Mouse (Mus musculus) forebrain, embryonic 13.5 days (tissue): Measurements from ENCODE around the gene Med19. TPM values are rescaled to one million over a fixed set of nuclear protein-coding genes. Genes with fewer than 3 reads are reported as not detected.
"Not testable (repeated sequence)": the region's sequence is repeated elsewhere in the genome, so short reads cannot be mapped to it uniquely, and the experiment has no call there.

ENCODE experiments used
- ATAC-seq: fragments of 200-750 bp; cut with Nextera tagmentation; 2 replicates; pipeline ENCODE4 v1.8.0; 2017
- H3K27ac ChIP-seq: fragments of 300-500 bp; sonication (generic); 2 replicates; pipeline ENCODE4 v1.5.1; 2015; ENCODE audit warnings: inconsistent platforms, mild to moderate bottlenecking, moderate library complexity
- H3K27me3 ChIP-seq: fragments of 300-500 bp; sonication (generic); 2 replicates; pipeline ENCODE4 v1.6.1; 2015; ENCODE audit warnings: mild to moderate bottlenecking, inconsistent platforms
- H3K36me3 ChIP-seq: fragments of 300-500 bp; sonication (generic); 2 replicates; pipeline ENCODE4 v1.6.1; 2015; ENCODE audit warnings: mild to moderate bottlenecking, inconsistent platforms; ENCODE audit not compliant: poor library complexity, severe bottlenecking
- H3K4me1 ChIP-seq: fragments of 300-500 bp; sonication (generic); 2 replicates; pipeline ENCODE4 v1.6.1; 2015; ENCODE audit warnings: inconsistent platforms
- H3K4me2 ChIP-seq: fragments of 300-500 bp; sonication (generic); 2 replicates; pipeline ENCODE4 v1.6.1; 2015; ENCODE audit warnings: inconsistent platforms, mild to moderate bottlenecking, moderate library complexity
- H3K4me3 ChIP-seq: fragments of 300-500 bp; sonication (generic); 2 replicates; pipeline ENCODE4 v1.5.1; 2015; ENCODE audit warnings: mild to moderate bottlenecking, inconsistent platforms
- H3K9ac ChIP-seq: fragments of 300-500 bp; sonication (generic); 2 replicates; pipeline ENCODE4 v1.6.1; 2015; ENCODE audit warnings: mild to moderate bottlenecking, inconsistent platforms
- H3K9me3 ChIP-seq: fragments of 300-500 bp; sonication (generic); replicated peaks from 2 replicates; pipeline ENCODE4 v1.6.1; 2016; ENCODE audit warnings: inconsistent platforms
- WGBS: fragments of 180-500 bp; shearing (Covaris S2); methylation state at CpG from one replicate; pipeline ENCODE4 v1.1.7; 2015; 5-methylcytosine and 5-hydroxymethylcytosine counted together
- polyA plus RNA-seq: library from polyadenylated mRNA; unstranded; fragments of >200 nt; fragmentation: Nextera tagmentation; extraction: Ambion mirVana; gene quantifications from 2 replicates; pipeline ENCODE4 v1.2.1, GENCODE M21; 2015

The Med19 gene
- polyA plus RNA-seq, 1 experiment from 2014 or later = 54.6 TPM

DNA sequence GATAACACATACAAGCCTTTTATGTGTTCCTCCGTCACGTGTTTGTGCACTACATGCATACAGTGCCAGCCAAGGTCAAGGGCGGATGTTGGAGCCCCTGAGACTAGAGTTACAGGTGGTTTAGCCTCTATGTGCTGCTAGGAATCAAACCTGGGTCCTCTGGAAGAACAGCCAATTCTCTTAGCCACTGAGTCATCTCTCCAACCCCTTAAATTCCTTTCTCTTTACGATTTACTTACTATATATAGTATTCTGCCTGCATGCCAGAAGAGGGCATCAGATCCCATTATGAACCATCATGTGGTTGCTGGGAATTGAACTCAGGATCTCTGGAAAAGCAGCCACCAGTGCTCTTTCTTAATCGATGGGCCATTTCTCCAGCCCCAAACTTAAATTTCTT lies 6.7 kb upstream of the Med19 start:
- Histone ChIP-seq H3K4me1 (peaks cover 21% of the 10 kb centered on the region), H3K27ac (peak overlapping the region; percentile 92; the same call in 1 of the 2 replicates), H3K4me3 (peak overlapping the region; percentile 88; the same call in 1 of the 2 replicates), H3K4me2 (peak overlapping the region; percentile 71), H3K36me3 (peaks cover 58% of the 10 kb centered on the region)
- 53% methylated on average over 4 of the region's 5 CpGs for WGBS
- H3K9ac ChIP-seq, ATAC-seq, H3K9me3 ChIP-seq, H3K27me3 ChIP-seq: not testable (repeated sequence)

DNA sequence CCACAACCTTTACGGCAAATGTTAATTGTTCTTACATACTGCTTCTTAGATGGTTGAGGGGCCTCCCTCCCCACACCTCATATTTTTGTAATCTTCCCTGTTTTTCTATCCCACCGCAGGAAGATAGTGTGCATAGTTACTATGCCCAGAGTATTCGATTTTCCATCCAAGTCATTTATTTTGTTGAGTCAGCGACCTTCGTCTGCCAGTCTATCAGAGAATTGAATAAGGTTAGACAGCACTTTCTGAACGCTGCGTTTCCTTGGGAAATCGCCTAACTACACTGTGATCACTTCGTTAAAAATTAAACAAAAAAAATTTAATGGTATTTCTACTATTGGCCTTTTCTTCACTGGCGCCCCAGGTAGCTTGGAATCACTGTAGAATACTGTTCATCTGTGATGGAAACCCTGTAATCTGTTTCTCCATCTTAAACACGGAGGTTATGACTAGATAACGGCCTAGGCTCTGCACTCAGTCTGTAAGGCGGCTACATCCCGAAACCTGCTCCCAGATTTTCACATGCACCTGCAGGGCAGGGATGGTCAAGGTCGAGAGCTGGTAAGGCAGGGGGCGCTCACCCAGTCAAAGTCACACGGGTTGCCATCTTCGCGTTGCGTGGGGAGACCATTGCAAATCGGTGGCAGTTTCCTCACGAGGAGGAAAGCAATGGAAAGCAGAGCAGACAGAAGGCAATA lies 783 bp upstream of the Med19 start:
- Histone ChIP-seq H3K4me3 (peak overlapping the region; percentile 97), H3K4me2 (peak overlapping the region; percentile 75), H3K9me3 (no peaks in the 10 kb centered on the region), H3K27ac (peak overlapping the region; percentile 51), H3K27me3 (no peaks in the 10 kb centered on the region), H3K4me1 (peaks cover 26% of the 10 kb centered on the region), H3K36me3 (peaks cover 44% of the 10 kb centered on the region), H3K9ac (peak overlapping the region; percentile 76)
- peak; percentile 42 for ATAC-seq
- WGBS = 11% methylated on average over 22 of the region's 22 CpGs

DNA sequence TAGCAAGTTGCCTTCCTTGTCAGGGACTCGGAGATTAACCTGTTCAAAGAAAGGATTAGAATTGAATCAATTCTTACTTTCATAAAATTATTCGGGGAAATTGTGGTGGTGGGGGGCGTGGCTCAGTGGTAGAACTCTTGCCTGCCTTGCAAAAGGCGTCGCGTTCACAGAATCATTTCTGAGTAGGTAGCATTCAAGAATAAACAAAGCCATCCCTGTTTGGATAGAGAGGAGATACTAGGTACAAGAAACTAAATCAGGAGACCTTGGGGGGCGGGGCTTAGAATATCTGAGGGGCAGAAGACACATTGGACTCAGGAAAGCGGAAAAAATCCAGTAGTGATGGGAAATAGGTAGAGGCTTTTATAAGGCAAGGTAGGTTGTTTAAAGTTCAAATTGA lies 814 bp downstream of the Med19 start, which contains the start of gene Tmx2:
Tmx2 (minus strand) TSS at position 125 of the 400 bp plus-strand sequence.
- 14% methylated on average over 8 of the region's 8 CpGs for WGBS
- peaks cover 34% of the 10 kb centered on the region for H3K36me3 ChIP-seq
- H3K9me3 ChIP-seq = no peaks in the 10 kb centered on the region
- no peaks in the 10 kb centered on the region for H3K27me3 ChIP-seq
- H3K4me3 ChIP-seq = peak within 1 kb of the TSS; percentile 97
- peak within 1 kb of the TSS; percentile 78 for H3K4me2 ChIP-seq
- H3K9ac ChIP-seq = peak within 1 kb of the TSS; percentile 88
- ATAC-seq = no peak
- H3K4me1 ChIP-seq = peaks cover 26% of the 10 kb centered on the region
- peak within 1 kb of the TSS; percentile 44; the same call in 1 of the 2 replicates for H3K27ac ChIP-seq

DNA sequence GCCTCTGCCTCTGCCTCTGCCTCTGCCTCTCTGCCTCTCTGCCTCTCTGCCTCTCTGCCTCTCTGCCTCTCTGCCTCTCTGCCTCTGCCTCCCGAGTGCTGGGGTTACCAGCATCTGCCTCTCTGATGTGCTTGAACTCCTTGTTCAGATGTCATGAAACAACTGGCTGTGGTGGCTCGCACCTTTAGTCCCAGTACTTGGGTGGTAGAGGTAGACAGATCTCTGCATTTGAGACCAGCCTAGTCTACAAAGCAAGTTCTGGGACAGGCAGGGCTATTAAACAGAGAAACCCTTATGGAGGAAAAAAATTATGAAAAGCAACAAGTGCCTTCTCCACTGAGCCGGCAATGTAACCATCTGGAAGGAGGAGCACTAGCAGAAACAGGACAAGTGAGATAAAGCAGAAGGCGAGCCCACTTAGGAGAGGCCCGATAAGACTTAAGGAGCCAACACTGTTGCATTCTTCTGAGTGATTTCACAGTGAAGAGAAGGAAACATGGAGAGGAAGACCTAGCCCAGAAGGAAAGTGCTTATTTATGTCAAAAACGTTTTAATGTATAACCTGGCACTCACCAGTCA lies 4.5 kb downstream of the Med19 start:
- no peaks in the 10 kb centered on the region for H3K9me3 ChIP-seq
- ATAC-seq = no peak
- H3K27me3 ChIP-seq = no peaks in the 10 kb centered on the region
- H3K4me1 ChIP-seq = peaks cover 10% of the 10 kb centered on the region
- H3K4me2 ChIP-seq = no peak overlapping the region
- no peak overlapping the region for H3K4me3 ChIP-seq
- H3K36me3 ChIP-seq = peaks cover 46% of the 10 kb centered on the region
- WGBS = 83% methylated on average over 6 of the region's 6 CpGs
- H3K9ac ChIP-seq = no peak overlapping the region
- no peak overlapping the region for H3K27ac ChIP-seq

DNA sequence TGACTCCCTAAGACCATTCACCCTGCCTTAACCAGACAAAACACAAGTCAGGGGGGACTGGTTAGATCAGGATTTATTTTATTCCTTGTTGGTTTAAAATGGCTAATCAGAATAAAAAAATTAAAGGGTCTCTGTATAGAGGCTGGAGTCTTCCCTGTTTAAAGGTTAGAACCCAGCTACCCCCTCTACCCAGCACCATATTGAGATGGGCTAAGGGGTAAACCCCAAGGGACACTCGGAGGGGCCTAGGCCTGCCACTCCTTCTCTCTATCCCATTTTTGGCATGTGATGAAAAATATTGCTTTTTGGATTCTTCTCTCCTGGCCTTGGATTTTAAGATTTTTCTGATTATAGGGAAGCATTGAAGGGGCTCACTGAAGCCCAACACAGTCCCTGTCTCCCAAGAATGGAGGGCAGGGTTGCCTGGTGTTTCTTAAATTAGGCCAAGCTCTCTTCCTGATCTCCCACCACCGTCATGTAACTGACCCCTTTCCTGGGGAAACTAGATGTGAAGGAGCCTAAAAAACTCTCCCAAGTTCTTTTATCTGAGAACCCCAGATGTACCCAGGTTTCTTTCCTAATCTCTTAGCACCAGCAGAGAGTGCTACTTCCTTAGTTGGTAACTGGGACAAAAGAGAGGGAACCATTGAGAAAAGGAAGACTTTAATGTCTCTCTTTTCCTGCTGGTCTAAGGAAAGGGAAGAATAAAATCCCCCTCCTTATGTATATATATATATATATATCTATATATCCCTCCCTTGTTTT lies 10.1 kb downstream of the Med19 start:
- H3K27ac ChIP-seq = no peak overlapping the region
- no peak overlapping the region for H3K4me2 ChIP-seq
- no peak overlapping the region for H3K9ac ChIP-seq
- no peaks in the 10 kb centered on the region for H3K27me3 ChIP-seq
- peaks cover 88% of the 10 kb centered on the region for H3K36me3 ChIP-seq
- no peak overlapping the region for H3K4me3 ChIP-seq
- 83% methylated on average over 2 of the region's 2 CpGs for WGBS
- no peaks in the 10 kb centered on the region for H3K4me1 ChIP-seq
- H3K9me3 ChIP-seq = no peaks in the 10 kb centered on the region
- ATAC-seq = no peak

DNA sequence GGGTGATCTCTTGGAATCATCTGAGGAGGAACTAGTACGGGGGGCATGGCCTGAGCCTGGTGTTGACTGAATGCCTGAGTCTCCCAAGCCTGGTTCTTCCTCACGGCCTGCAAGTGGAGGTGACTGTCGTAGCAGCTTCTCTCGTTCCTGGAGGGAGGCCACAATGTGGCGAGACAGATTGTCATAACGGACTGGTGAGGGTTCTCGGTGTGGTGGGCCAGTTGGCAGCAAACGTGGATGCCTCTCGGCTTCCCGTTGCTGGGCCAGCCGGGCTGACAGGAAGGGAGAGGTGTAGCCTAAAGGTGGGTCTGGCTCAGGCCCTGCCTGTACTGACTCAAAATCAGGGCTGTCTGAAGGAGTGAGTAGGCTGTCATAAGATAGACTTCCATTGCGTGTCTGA lies 11.8 kb downstream of the Med19 start:
- H3K36me3 ChIP-seq = peaks cover 91% of the 10 kb centered on the region
- H3K9ac ChIP-seq = no peak overlapping the region
- whole genome bisulfite sequencing = 92% methylated on average over 12 of the region's 12 CpGs

DNA sequence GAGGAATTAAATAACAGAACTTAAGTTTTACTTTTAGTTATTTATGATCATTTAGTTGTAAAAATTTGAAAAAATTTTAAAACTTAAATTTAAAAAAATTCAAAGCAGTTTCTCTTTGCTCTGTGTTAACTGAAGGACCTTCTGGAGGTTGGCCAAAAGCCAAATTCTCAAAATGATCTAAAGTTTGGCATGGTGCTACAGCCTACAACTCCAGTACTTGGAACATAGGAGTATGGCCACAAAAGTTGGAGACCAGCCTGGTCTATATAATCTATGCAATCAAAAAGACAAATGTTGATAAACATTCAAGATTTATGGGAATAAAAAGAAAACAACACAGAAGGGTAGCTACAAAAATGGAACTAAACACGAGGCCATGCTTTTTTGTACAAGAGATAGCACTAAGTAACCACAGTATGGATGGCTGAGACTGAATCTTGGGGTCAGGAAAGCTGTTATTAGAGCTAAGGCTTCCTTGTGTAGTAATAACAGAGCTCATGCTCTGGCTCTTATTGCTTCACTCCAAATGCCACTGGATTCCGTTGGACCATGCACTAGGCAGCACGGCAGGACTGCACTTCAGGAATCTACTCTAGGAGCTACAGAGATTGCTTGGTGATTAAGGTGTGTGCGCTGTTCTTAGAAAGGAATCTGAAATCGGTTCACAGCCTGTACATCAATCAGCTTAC lies 16.9 kb downstream of the Med19 start:
- Histone ChIP-seq H3K4me2 (no peak overlapping the region), H3K4me1 (no peaks in the 10 kb centered on the region), H3K27me3 (no peaks in the 10 kb centered on the region), H3K9me3 (no peaks in the 10 kb centered on the region), H3K27ac (no peak overlapping the region), H3K4me3 (no peak overlapping the region), H3K9ac (no peak overlapping the region), H3K36me3 (peaks cover 66% of the 10 kb centered on the region)
- ATAC-seq = no peak; the same call in 1 of the 2 replicates
- WGBS = 94% methylated on average over 5 of the region's 5 CpGs

More for the DNA sequence above, 11.8 kb downstream of the Med19 start:
- Histone ChIP-seq H3K4me3 (no peak overlapping the region), H3K4me2 (no peak overlapping the region), H3K27ac (no peak overlapping the region), H3K9me3 (no peaks in the 10 kb centered on the region), H3K27me3 (no peaks in the 10 kb centered on the region), H3K4me1 (no peaks in the 10 kb centered on the region)
- ATAC-seq = peak; percentile 23; the same call in 1 of the 2 replicates

DNA sequence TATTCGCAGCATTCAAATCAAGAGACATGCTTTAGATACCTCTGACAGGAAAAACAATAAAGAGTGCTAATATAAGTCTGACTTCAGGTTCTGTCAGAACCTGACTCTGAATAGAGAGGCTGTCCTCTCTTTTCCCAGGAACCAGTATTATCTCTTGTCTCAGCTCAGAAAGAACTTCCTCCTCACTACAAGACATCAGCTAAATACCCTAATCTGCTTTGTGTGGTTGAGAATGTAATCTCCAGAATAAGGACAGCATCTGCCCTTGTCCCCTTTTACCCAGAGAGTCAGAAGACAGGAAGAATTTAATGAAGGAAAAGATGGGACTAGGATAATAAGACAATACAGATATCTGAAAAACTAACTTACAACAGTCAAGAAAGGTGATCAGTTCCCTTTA lies 25.3 kb downstream of the Med19 start:
- ATAC-seq = no peak

DNA sequence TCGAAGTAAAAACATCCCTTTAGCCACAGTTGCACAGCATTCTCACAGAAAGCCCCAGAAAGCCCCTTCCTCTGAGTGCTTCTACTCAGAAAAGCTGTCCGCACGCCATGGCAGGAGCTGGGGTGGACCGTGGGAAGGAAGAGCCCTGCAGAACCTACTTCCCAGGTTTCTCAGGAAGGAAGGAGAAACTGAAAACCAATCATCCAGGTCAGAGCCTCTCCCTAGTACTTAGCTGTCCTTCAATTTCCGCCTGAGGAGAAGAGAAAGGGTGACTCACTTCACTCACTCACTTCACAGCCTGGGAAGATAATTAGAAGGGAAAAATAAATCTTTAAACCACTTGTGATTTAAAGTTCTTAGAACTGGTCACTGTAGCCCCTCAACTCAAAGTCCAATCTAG lies 26.1 kb downstream of the Med19 start:
- peaks cover 25% of the 10 kb centered on the region for H3K4me1 ChIP-seq
- no peak overlapping the region for H3K27ac ChIP-seq
- 68% methylated on average over 5 of the region's 5 CpGs for WGBS
- H3K9me3 ChIP-seq = no peaks in the 10 kb centered on the region
- no peak overlapping the region for H3K4me3 ChIP-seq
- no peak for ATAC-seq
- 0 out of 2 replicates have a peak overlapping the region, but pooled peaks have one; percentile 12 for H3K9ac ChIP-seq
- H3K4me2 ChIP-seq = no peak overlapping the region
- no peaks in the 10 kb centered on the region for H3K27me3 ChIP-seq
- H3K36me3 ChIP-seq = peaks cover 53% of the 10 kb centered on the region

More for the DNA sequence above, 25.3 kb downstream of the Med19 start:
- Histone ChIP-seq H3K9ac (no peak overlapping the region), H3K27ac (no peak overlapping the region), H3K9me3 (no peaks in the 10 kb centered on the region), H3K4me2 (no peak overlapping the region), H3K4me1 (peaks cover 17% of the 10 kb centered on the region), H3K36me3 (peaks cover 49% of the 10 kb centered on the region), H3K27me3 (no peaks in the 10 kb centered on the region), H3K4me3 (no peak overlapping the region)
- 89% methylated on average over 1 of the region's 1 CpGs for WGBS

DNA sequence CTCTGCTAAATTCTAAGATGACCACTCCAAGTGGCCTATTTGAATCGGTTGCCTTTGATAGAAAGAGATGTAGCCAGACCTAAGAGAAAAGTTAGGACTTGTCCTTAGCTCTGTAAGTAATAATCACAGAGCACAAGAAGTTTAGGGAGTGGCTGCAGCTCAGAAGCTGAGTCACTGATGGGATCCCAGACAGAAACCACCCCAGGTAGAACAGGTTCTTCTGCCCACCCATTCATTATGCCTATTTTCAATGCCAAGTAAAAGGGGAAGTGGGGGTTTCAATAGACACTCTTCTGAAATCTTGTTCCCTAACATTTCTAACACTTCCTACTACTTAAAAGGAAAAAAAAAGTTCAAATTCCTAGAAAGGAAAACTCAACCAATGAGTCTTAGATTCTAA lies 27.1 kb downstream of the Med19 start:
- WGBS = 97% methylated on average over 1 of the region's 1 CpGs
- Histone ChIP-seq H3K27ac (no peak overlapping the region), H3K4me2 (no peak overlapping the region), H3K4me1 (peaks cover 32% of the 10 kb centered on the region), H3K9me3 (no peaks in the 10 kb centered on the region), H3K4me3 (no peak overlapping the region), H3K27me3 (no peaks in the 10 kb centered on the region), H3K36me3 (peaks cover 59% of the 10 kb centered on the region), H3K9ac (no peak overlapping the region)
- no peak for ATAC-seq

DNA sequence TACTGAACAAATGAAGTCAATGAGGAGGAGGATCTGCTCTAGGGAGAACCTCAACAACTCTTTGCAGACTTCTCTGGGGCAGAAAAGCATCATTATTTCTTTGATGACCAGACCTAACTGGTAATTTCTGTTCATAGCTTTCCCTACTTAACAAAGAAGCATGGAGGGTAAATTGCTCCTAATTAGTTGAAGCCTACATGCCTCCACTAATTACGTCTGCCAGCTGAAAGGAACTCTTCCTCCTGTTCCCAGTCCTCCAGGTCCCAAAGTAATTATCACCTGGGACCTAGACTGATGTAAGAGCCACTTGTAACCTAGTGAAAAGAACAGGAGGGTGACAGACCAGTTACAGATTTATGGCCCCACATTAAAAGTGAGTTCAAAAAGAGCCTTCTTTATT lies 29.3 kb downstream of the Med19 start:
- Histone ChIP-seq H3K4me2 (0 out of 2 replicates have a peak overlapping the region, but pooled peaks have one; percentile 5), H3K4me1 (peaks cover 38% of the 10 kb centered on the region), H3K36me3 (peaks cover 56% of the 10 kb centered on the region), H3K27me3 (no peaks in the 10 kb centered on the region), H3K27ac (no peak overlapping the region), H3K4me3 (no peak overlapping the region), H3K9ac (no peak overlapping the region), H3K9me3 (no peaks in the 10 kb centered on the region)
- WGBS = 23% methylated on average over 1 of the region's 1 CpGs
- ATAC-seq = no peak
